Mouse (Mus musculus): Measurements from ENCODE around the gene Slc1a5. TPM values are rescaled to one million over a fixed set of nuclear protein-coding genes. Genes with fewer than 3 reads are reported as not detected.

Gene Slc1a5
- polyA plus RNA-seq, 1 experiment from 2014 or later, result 28.8 TPM

GRCm38 (mm10) chr7:16761005-16761481 lies 20.1 kb upstream of the Slc1a5 start:
- no peak overlapping the region for H3K27ac ChIP-seq
- H3K9me3 ChIP-seq, result no peaks in the 10 kb centered on the region
- H3K36me3 ChIP-seq, result no peaks in the 10 kb centered on the region
- no peaks in the 10 kb centered on the region for H3K27me3 ChIP-seq (ENCODE audit: insufficient read depth, poor library complexity, severe bottlenecking)
- WGBS, result 57% methylated on average over 10 of the region's 10 CpGs
- DNase-seq (ENCODE audit: low spot score), result no peak
- no peak overlapping the region for H3K4me3 ChIP-seq
- H3K4me1 ChIP-seq (replicated peaks), result peaks cover 15% of the 10 kb centered on the region

- Histone ChIP-seq H3K36me3 (no peaks in the 10 kb centered on the region), H3K4me1 (replicated peaks) (peaks cover 21% of the 10 kb centered on the region), H3K27me3 (ENCODE audit: insufficient read depth, poor library complexity, severe bottlenecking) (no peaks in the 10 kb centered on the region), H3K9me3 (no peaks in the 10 kb centered on the region), H3K27ac (no peak overlapping the region), H3K4me3 (no peak overlapping the region)
- 52% methylated on average over 5 of the region's 5 CpGs for WGBS
- DNase-seq (ENCODE audit: low spot score), result no peak
Measured at GRCm38 (mm10) chr7:16761630-16762029, 19.5 kb upstream of the Slc1a5 start.

GRCm38 (mm10) chr7:16763463-16764218 lies 17.5 kb upstream of the Slc1a5 start:
- H3K4me3 ChIP-seq, result no peak overlapping the region
- no peak overlapping the region for H3K27ac ChIP-seq
- no peak for DNase-seq (ENCODE audit: low spot score)
- H3K9me3 ChIP-seq, result no peaks in the 10 kb centered on the region
- peaks cover 26% of the 10 kb centered on the region for H3K4me1 ChIP-seq (replicated peaks)
- WGBS, result 91% methylated on average over 7 of the region's 7 CpGs
- H3K36me3 ChIP-seq, result no peaks in the 10 kb centered on the region
- no peaks in the 10 kb centered on the region for H3K27me3 ChIP-seq (ENCODE audit: insufficient read depth, poor library complexity, severe bottlenecking)

DNA sequence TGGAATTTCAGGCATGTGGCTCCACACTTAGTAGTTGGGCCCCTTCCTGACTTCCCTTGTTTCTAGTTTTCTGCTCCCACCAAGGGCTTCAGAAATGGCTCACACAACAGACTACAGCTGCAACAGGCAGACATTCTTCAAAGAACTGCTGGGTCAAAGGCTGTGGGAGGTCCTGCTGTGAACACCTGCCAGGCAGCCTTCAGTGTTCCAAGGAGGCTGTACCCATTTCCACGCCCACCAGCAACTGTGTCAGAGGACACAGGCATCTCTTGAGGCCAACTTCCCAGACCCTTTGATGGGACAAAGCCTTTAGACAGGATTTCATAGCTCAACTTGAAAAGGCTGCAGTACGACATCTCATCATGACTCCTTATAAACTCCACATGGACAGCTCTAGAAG lies 14.7 kb upstream of the Slc1a5 start:
- Histone ChIP-seq H3K27me3 (ENCODE audit: insufficient read depth, poor library complexity, severe bottlenecking) (no peaks in the 10 kb centered on the region), H3K27ac (peak overlapping the region; percentile 62), H3K4me3 (no peak overlapping the region), H3K4me1 (replicated peaks) (peaks cover 12% of the 10 kb centered on the region), H3K36me3 (no peaks in the 10 kb centered on the region), H3K9me3 (peaks cover 11% of the 10 kb centered on the region; the same call in 1 of the 2 replicates)
- 11% methylated on average over 2 of the region's 2 CpGs for WGBS
- DNase-seq (ENCODE audit: low spot score), result peak; percentile 40

DNA sequence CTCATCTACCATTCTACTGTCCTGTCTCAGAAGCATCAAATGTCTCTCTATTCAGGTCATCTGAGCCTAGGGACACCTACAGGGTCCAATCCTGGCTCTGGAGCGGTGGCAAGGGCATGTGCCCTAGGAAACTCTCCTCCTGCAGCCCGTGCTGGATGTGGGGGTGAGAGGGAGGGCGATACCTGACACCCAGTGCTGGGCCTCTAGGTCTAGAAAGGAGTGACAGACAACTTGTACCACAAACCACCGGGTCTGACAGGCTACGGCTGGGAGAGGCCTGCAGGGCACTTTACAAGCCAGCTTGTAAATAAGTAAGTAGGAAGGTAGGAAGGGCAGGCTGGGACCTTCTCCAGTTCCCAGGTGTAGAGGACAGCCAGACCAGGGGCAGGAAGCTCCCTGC lies 5.3 kb upstream of the Slc1a5 start:
- no peaks in the 10 kb centered on the region for H3K36me3 ChIP-seq
- H3K27me3 ChIP-seq (ENCODE audit: insufficient read depth, poor library complexity, severe bottlenecking), result no peaks in the 10 kb centered on the region
- no peak overlapping the region for H3K27ac ChIP-seq
- peaks cover 3% of the 10 kb centered on the region; the same call in 1 of the 2 replicates for H3K4me1 ChIP-seq (replicated peaks)
- 63% methylated on average over 5 of the region's 5 CpGs for WGBS
- H3K9me3 ChIP-seq, result peaks cover 12% of the 10 kb centered on the region
- H3K4me3 ChIP-seq, result no peak overlapping the region
- no peak for DNase-seq (ENCODE audit: low spot score)

GRCm38 (mm10) chr7:16780076-16780475 lies 1.1 kb upstream of the Slc1a5 start:
- H3K4me3 ChIP-seq, result no peak overlapping the region
- H3K27me3 ChIP-seq (ENCODE audit: insufficient read depth, poor library complexity, severe bottlenecking), result no peaks in the 10 kb centered on the region
- 0 out of 2 replicates have a peak, but pooled peaks cover 2% of the 10 kb centered on the region for H3K9me3 ChIP-seq
- H3K4me1 ChIP-seq (replicated peaks), result peaks cover 42% of the 10 kb centered on the region
- WGBS, result 68% methylated on average over 5 of the region's 5 CpGs
- DNase-seq (ENCODE audit: low spot score), result no peak
- 0 out of 2 replicates have a peak overlapping the region, but pooled peaks have one; percentile 5 for H3K27ac ChIP-seq
- no peaks in the 10 kb centered on the region for H3K36me3 ChIP-seq

GRCm38 (mm10) chr7:16781555-16781815 lies 345 bp downstream of the Slc1a5 start:
- WGBS, result under 1% methylated on average over 10 of the region's 10 CpGs
- DNase-seq (ENCODE audit: low spot score), result no peak
- Histone ChIP-seq H3K27ac (peak overlapping the region; percentile 87), H3K36me3 (peaks cover 12% of the 10 kb centered on the region), H3K4me3 (peak overlapping the region; percentile 91), H3K27me3 (ENCODE audit: insufficient read depth, poor library complexity, severe bottlenecking) (no peaks in the 10 kb centered on the region), H3K4me1 (replicated peaks) (peaks cover 48% of the 10 kb centered on the region), H3K9me3 (0 out of 2 replicates have a peak, but pooled peaks cover 2% of the 10 kb centered on the region)

GRCm38 (mm10) chr7:16781816-16782554 lies 845 bp downstream of the Slc1a5 start:
- Histone ChIP-seq H3K27ac (peak overlapping the region; percentile 87), H3K9me3 (0 out of 2 replicates have a peak, but pooled peaks cover 2% of the 10 kb centered on the region), H3K4me3 (peak overlapping the region; percentile 91), H3K36me3 (peaks cover 16% of the 10 kb centered on the region), H3K27me3 (ENCODE audit: insufficient read depth, poor library complexity, severe bottlenecking) (no peaks in the 10 kb centered on the region), H3K4me1 (replicated peaks) (peaks cover 48% of the 10 kb centered on the region)
- peak; percentile 56 for DNase-seq (ENCODE audit: low spot score)
- under 1% methylated on average over 60 of the region's 60 CpGs for WGBS

- Histone ChIP-seq H3K36me3 (peaks cover 20% of the 10 kb centered on the region), H3K4me3 (peak overlapping the region; percentile 91), H3K27me3 (ENCODE audit: insufficient read depth, poor library complexity, severe bottlenecking) (no peaks in the 10 kb centered on the region), H3K4me1 (replicated peaks) (peaks cover 48% of the 10 kb centered on the region), H3K9me3 (0 out of 2 replicates have a peak, but pooled peaks cover 2% of the 10 kb centered on the region), H3K27ac (peak overlapping the region; percentile 87)
- 1% methylated on average over 11 of the region's 11 CpGs for WGBS
- no peak for DNase-seq (ENCODE audit: low spot score)
Measured at GRCm38 (mm10) chr7:16782555-16783125, 1.5 kb downstream of the Slc1a5 start.

DNA sequence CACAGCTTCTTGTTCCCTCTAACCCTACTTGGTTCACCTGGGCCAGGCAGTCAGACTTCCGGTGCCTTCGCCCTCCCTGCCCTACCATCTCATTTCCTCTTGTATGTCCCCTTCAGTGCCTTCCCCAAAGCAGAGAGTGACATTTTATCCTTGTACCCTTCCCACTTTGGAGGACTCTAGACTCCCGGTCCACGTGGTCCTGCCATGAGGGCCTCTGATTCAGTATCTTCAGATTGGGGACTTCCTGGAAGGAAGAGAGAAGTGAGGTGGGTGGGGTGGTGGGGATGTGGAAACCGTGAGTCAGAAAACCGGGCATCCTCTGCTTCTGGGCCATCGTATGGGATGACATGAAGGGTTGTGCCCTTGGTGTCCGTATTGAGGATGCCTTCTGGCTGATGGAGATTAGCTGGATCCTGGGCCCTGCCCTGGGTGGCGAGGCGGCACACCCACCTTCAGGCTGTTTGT lies 2.1 kb downstream of the Slc1a5 start:
- Histone ChIP-seq H3K4me1 (replicated peaks) (peaks cover 48% of the 10 kb centered on the region), H3K36me3 (peaks cover 26% of the 10 kb centered on the region), H3K9me3 (no peaks in the 10 kb centered on the region), H3K27me3 (ENCODE audit: insufficient read depth, poor library complexity, severe bottlenecking) (no peaks in the 10 kb centered on the region), H3K27ac (peak overlapping the region; percentile 87), H3K4me3 (peak overlapping the region; percentile 91)
- no peak for DNase-seq (ENCODE audit: low spot score)
- 19% methylated on average over 10 of the region's 10 CpGs for WGBS

GRCm38 (mm10) chr7:16783758-16784415 lies 2.7 kb downstream of the Slc1a5 start:
- 51% methylated on average over 17 of the region's 17 CpGs for WGBS
- DNase-seq (ENCODE audit: low spot score), result no peak

DNA sequence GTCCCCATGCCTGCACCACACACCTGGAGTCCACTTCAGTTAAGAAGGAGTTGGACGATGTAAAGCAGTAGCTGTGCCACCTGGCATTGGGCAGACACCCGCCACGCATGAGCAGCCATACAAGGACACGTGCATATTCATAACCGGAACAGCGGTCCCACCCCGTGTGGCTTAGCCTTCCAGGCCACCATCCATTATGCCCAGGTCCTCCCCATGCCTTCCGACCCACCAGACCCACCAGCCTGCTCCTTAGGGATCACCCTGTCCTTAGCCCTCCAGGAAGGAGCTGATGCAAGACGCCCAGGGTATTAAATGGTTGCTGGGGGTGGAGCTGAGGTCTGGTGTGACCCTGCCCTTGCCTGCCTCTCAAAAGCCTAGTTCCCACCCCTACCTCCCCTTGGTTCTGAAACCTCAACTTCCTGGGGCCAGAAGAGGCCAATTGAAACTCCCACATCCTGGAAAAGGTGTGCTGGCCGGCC lies 3.4 kb downstream of the Slc1a5 start:
- Histone ChIP-seq H3K27me3 (ENCODE audit: insufficient read depth, poor library complexity, severe bottlenecking) (no peaks in the 10 kb centered on the region), H3K4me1 (replicated peaks) (peaks cover 48% of the 10 kb centered on the region), H3K27ac (0 out of 2 replicates have a peak overlapping the region, but pooled peaks have one; percentile 18), H3K36me3 (peaks cover 39% of the 10 kb centered on the region), H3K4me3 (peak overlapping the region; percentile 91), H3K9me3 (no peaks in the 10 kb centered on the region)
- no peak for DNase-seq (ENCODE audit: low spot score)
- 74% methylated on average over 10 of the region's 10 CpGs for WGBS

More at GRCm38 (mm10) chr7:16783758-16784415, 2.7 kb downstream of the Slc1a5 start:
- peak overlapping the region; percentile 91 for H3K4me3 ChIP-seq
- no peaks in the 10 kb centered on the region for H3K27me3 ChIP-seq (ENCODE audit: insufficient read depth, poor library complexity, severe bottlenecking)
- H3K9me3 ChIP-seq, result no peaks in the 10 kb centered on the region
- H3K4me1 ChIP-seq (replicated peaks), result peaks cover 48% of the 10 kb centered on the region
- H3K36me3 ChIP-seq, result peaks cover 33% of the 10 kb centered on the region
- H3K27ac ChIP-seq, result peak overlapping the region; percentile 87
